Mouse (Mus musculus) stomach, embryonic 15.5 days (tissue): ENCODE data around the gene Bri3. TPM values are rescaled to one million over a fixed set of nuclear protein-coding genes. Genes with fewer than 3 reads are reported as not detected.
"Not testable (repeated sequence)": the region's sequence is repeated elsewhere in the genome, so short reads cannot be mapped to it uniquely, and the experiment has no call there.

ENCODE experiments used
- ATAC-seq: fragments of 200-750 bp; cut with Nextera tagmentation; 2 replicates; pipeline ENCODE4 v1.8.0; 2017; ENCODE audit warnings: low read depth, moderate number of reproducible peaks, moderate TSS enrichment; ENCODE audit not compliant: insufficient read depth, low FRiP score
- H3K27ac ChIP-seq: fragments of 300-500 bp; sonication (generic); 2 replicates; pipeline ENCODE4 v1.5.1; 2015; ENCODE audit warnings: mild to moderate bottlenecking, inconsistent platforms
- H3K27me3 ChIP-seq: fragments of 300-500 bp; sonication (generic); replicated peaks from 2 replicates; pipeline ENCODE4 v1.6.1; 2015; ENCODE audit warnings: inconsistent platforms
- H3K36me3 ChIP-seq: fragments of 300-500 bp; sonication (generic); 2 replicates; pipeline ENCODE4 v1.6.1; 2015; ENCODE audit warnings: inconsistent platforms
- H3K4me1 ChIP-seq: fragments of 300-500 bp; sonication (generic); 2 replicates; pipeline ENCODE4 v1.6.1; 2015; ENCODE audit warnings: inconsistent platforms
- H3K4me2 ChIP-seq: fragments of 300-500 bp; sonication (generic); 2 replicates; pipeline ENCODE4 v1.6.1; 2015; ENCODE audit warnings: mild to moderate bottlenecking, inconsistent platforms
- H3K4me3 ChIP-seq: fragments of 300-500 bp; sonication (generic); replicated peaks from 2 replicates; pipeline ENCODE4 v1.5.1; 2015; ENCODE audit warnings: inconsistent platforms
- H3K9ac ChIP-seq: fragments of 300-500 bp; sonication (generic); 2 replicates; pipeline ENCODE4 v1.6.1; 2015; ENCODE audit warnings: inconsistent platforms
- H3K9me3 ChIP-seq: fragments of 300-500 bp; sonication (generic); 2 replicates; pipeline ENCODE4 v1.6.1; 2016; ENCODE audit warnings: inconsistent platforms
- WGBS: fragments of 180-500 bp; shearing (Covaris S2); methylation state at CpG from one replicate; pipeline ENCODE4 v1.1.7; 2015; 5-methylcytosine and 5-hydroxymethylcytosine counted together
- polyA plus RNA-seq: library from polyadenylated mRNA; unstranded; fragments of >200 nt; fragmentation: Nextera tagmentation; extraction: Ambion mirVana; gene quantifications from 2 replicates; pipeline ENCODE4 v1.2.1, GENCODE M21; 2015

Bri3 gene
- polyA plus RNA-seq, 1 experiment from 2014 or later: 125 TPM

DNA sequence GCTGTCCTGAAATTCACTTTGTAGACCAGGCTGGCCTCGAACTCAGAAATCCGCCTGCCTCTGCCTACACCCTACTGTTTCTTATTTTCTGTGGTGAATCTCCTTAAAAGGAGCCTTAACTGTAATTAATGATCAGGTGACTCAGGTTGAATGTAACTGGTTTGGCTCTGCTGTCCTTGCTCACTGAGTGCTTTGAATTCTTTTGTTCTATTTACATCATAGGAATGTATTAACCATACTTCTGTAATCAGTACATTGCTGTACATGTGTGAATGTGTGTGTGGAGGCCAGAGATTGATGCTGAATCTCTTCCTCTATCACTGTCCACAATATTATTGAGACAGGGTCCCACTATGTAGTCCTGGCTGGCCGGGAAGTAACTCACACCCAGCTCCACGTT, 64.7 kb downstream of the Bri3 start:
- WGBS: 78% methylated on average over 4 of the region's 4 CpGs

DNA sequence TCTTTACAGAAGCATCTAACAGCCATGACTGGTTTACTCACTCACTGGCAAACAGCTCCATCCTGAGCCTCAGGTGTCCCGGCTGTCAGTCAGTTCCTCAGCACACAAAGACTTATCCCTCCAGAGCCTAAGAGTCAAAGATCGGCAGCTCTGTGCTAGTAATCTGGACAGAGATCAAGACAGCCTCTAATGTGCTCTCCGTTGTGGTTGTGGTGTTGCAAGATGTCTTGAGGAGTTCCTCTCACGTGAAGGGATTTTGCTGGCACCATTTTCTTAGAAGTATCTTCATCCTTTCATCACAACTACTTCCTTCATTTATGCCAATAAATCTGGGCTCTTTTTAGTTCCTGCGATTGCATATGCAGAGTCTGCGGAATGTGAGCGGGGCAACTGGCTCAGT, 67.9 kb downstream of the Bri3 start:
- WGBS: 75% methylated on average over 7 of the region's 7 CpGs
- Histone ChIP-seq H3K4me3 (no peak overlapping the region), H3K9me3 (no peaks in the 10 kb centered on the region), H3K9ac (no peak overlapping the region), H3K27ac (no peak overlapping the region), H3K36me3 (no peaks in the 10 kb centered on the region), H3K4me1 (peaks cover 2% of the 10 kb centered on the region; the same call in 1 of the 2 replicates), H3K4me2 (no peak overlapping the region), H3K27me3 (no peaks in the 10 kb centered on the region)
- no peak for ATAC-seq

More for the DNA sequence above, 64.7 kb downstream of the Bri3 start:
- Histone ChIP-seq H3K4me3 (no peak overlapping the region), H3K9me3 (no peaks in the 10 kb centered on the region), H3K27me3 (no peaks in the 10 kb centered on the region), H3K9ac (no peak overlapping the region), H3K4me1 (peaks cover 2% of the 10 kb centered on the region; the same call in 1 of the 2 replicates), H3K27ac (no peak overlapping the region), H3K36me3 (no peaks in the 10 kb centered on the region), H3K4me2 (no peak overlapping the region)
- ATAC-seq: no peak

DNA sequence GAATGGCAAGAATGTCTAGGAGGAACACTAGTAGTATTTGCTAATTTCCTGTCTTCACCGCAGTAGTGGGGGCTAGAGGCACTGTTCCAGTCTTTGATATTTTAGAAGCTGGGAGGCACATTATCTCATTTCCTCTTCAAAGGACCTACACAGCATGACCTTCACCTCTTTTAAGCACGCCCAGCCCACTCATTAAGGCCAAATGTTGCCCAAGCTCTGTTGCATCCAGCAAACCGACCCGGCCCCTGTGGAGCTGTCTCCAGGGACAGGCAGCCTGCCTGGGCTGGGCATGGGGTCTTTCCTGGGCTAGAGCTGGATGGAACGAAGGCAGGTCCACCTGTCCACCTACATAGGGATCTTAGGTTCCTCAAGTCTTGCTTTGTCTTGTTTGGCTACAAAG, 69.1 kb downstream of the Bri3 start:
- ATAC-seq: no peak

DNA sequence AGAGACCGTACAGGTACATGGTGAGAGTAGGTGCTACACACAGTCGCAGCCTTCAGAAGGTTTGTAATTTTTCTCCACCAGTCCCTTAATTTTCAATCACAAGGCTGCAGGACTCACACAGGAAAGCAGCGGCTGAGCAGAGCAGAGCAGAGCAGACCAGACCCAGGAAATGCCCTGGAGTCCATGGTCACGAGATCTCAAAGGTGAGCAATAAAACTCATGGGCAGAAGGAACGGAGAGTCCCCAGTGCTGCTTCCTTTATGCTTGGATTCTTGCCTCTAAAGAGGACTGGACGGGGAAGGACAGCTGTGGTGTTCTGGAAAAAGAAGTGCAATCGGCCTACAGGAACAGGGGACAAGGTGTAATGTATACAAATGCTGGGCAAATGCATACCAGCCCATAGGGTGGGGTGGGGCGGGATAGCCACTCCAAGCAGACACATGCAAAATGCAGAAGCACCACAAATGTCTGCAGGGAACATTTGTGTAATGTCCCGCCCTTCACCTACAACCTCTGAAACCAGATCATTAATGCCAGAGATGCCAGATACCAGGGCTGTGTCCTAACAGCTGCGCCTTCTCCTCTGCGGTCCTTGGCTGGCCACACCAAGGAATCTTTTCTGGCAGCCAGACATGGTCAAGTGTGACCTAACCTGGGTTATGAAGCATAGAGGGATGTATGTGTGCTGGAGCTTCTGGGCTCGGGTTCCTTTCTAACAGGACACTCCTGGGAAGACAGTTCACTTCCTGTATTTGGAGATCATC, 70.7 kb downstream of the Bri3 start:
- 72% methylated on average over 12 of the region's 12 CpGs for WGBS
- no peak overlapping the region for H3K4me2 ChIP-seq
- no peaks in the 10 kb centered on the region for H3K36me3 ChIP-seq
- H3K27ac ChIP-seq: peak overlapping the region; percentile 28; the same call in 1 of the 2 replicates
- no peak overlapping the region for H3K9ac ChIP-seq
- no peaks in the 10 kb centered on the region for H3K9me3 ChIP-seq
- ATAC-seq: no peak
- peaks cover 6% of the 10 kb centered on the region; the same call in 1 of the 2 replicates for H3K4me1 ChIP-seq
- H3K27me3 ChIP-seq: no peaks in the 10 kb centered on the region
- H3K4me3 ChIP-seq: no peak overlapping the region

More for the DNA sequence above, 69.1 kb downstream of the Bri3 start:
- Histone ChIP-seq H3K9me3 (no peaks in the 10 kb centered on the region), H3K9ac (no peak overlapping the region), H3K27me3 (no peaks in the 10 kb centered on the region), H3K4me3 (no peak overlapping the region), H3K27ac (peak overlapping the region; percentile 38), H3K4me2 (no peak overlapping the region), H3K36me3 (no peaks in the 10 kb centered on the region), H3K4me1 (peaks cover 2% of the 10 kb centered on the region; the same call in 1 of the 2 replicates)
- 22% methylated on average over 5 of the region's 5 CpGs for WGBS

DNA sequence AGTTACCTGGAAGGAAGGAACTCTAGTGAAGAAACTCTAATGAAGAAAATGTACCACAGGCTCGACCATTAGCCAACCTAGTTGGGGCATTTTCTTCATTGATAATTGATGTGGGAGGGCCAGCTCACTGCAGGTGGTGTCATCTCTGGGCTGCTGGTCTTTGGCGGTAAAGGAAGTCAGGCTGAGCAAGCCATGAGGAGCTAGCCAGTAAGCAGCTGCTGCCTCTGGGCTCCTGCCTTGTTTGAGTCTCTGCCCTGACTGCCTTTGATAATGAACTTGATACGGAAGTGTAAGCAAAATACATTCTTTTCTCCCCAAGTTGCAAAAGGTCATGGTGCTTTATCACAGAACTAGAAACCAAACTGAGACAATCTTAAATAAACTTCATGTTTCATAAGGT, 72.2 kb downstream of the Bri3 start:
- Histone ChIP-seq H3K9ac (no peak overlapping the region), H3K36me3 (no peaks in the 10 kb centered on the region), H3K27me3 (no peaks in the 10 kb centered on the region), H3K4me1 (peaks cover 6% of the 10 kb centered on the region; the same call in 1 of the 2 replicates), H3K4me3 (no peak overlapping the region), H3K4me2 (no peak overlapping the region), H3K27ac (0 out of 2 replicates have a peak overlapping the region, but pooled peaks have one; percentile 50), H3K9me3 (no peaks in the 10 kb centered on the region)
- 62% methylated on average over 3 of the region's 3 CpGs for WGBS
- no peak for ATAC-seq

DNA sequence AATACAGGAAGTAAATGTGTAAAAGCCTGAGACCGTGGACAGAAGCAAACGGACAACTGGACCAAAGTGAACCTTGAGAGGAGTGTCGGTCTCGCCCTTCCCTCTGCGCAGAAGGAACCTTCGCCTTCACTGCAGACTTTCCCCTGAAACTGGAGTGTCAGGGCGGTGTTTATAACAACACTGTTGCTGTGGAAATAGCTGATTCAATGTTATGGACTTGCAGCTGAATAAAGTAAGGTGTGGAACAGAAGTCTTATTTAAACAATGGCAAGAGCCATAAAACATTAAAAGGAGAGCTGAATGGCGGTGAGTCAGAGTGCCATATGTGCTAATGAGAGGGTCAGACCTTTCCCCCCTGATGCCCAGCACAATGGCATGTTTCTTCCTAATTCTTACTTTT, 73.2 kb downstream of the Bri3 start:
- 71% methylated on average over 8 of the region's 8 CpGs for WGBS
- Histone ChIP-seq H3K27me3 (no peaks in the 10 kb centered on the region), H3K36me3 (no peaks in the 10 kb centered on the region), H3K9me3 (no peaks in the 10 kb centered on the region), H3K9ac (no peak overlapping the region), H3K27ac (peak overlapping the region; percentile 87), H3K4me3 (no peak overlapping the region), H3K4me2 (no peak overlapping the region), H3K4me1 (peaks cover 8% of the 10 kb centered on the region; the same call in 1 of the 2 replicates)
- no peak for ATAC-seq

DNA sequence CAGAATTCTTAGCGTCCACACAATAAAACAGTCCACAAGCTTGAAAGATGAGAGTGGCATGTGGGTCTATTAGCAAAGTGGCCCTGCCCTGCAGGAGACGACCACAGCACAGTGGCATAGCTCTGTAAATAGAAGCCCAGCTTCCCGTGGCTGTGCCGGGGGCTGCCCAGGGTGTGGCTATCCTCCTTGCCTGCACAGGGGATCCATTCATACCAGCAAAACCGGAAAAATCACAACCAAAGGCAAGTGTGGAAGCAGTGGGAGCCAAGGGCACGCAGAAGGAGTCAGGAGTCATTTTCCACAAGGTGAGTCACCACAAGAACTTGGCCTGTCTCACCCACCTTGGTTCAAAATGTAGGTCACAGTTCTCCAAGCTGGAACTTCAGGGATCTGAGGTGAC, 74.0 kb downstream of the Bri3 start:
- Histone ChIP-seq H3K4me3 (no peak overlapping the region), H3K9ac (no peak overlapping the region; the same call in 1 of the 2 replicates), H3K4me1 (peaks cover 10% of the 10 kb centered on the region; the same call in 1 of the 2 replicates), H3K27ac (peak overlapping the region; percentile 87), H3K9me3 (no peaks in the 10 kb centered on the region), H3K4me2 (no peak overlapping the region; the same call in 1 of the 2 replicates), H3K36me3 (no peaks in the 10 kb centered on the region), H3K27me3 (no peaks in the 10 kb centered on the region)
- ATAC-seq: peak; percentile 63
- 48% methylated on average over 6 of the region's 6 CpGs for WGBS

DNA sequence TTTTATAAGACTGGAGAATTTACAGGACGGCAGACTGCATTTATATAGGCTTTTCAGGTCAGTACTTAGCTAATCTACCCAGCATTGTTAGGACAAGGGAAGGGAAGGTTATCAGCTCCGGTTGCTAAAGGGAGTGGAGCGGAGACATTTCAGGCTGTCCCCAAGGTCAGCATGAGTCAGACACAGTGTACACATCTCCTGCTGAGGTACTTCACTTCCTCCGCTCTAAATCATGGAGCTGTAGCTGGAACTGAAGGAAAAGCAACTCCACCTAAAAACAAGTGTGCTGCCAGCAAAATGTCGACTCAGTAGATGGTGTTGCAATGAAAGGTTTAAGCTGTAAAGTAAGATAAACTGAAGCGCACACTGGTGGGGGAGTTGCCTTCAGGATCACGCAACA, 77.4 kb downstream of the Bri3 start:
- H3K4me3 ChIP-seq: no peak overlapping the region
- ATAC-seq: peak; percentile 82
- H3K27ac ChIP-seq: peak overlapping the region; percentile 66; the same call in 1 of the 2 replicates
- no peaks in the 10 kb centered on the region for H3K36me3 ChIP-seq
- H3K4me2 ChIP-seq: no peak overlapping the region
- H3K9ac ChIP-seq: no peak overlapping the region
- H3K27me3 ChIP-seq: no peaks in the 10 kb centered on the region
- WGBS: 23% methylated on average over 7 of the region's 7 CpGs
- H3K9me3 ChIP-seq: no peaks in the 10 kb centered on the region
- H3K4me1 ChIP-seq: peaks cover 10% of the 10 kb centered on the region; the same call in 1 of the 2 replicates

DNA sequence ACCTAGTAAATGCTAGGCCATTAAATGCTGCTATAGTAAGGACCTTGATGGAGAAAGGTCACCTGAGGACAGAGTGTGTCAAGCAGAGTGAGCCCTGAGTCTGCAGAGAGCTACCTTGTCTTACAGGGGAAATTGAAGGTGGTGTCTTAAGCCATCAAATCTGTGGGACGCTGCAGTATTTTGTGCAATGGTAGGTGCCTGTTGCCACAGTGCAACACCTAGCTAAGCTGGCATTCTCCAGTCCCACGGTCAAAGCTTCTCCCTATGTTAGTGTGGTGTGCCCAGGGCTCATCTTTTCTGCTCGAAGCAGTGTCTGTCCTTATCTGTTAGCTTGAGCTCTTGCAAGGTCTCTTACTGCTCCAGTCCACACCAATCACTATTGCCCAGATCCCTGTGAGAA, 78.5 kb downstream of the Bri3 start:
- no peaks in the 10 kb centered on the region for H3K27me3 ChIP-seq
- H3K27ac ChIP-seq: peak overlapping the region; percentile 57
- H3K4me3 ChIP-seq: no peak overlapping the region
- H3K4me2 ChIP-seq: no peak overlapping the region
- 85% methylated on average over 3 of the region's 3 CpGs for WGBS
- H3K36me3 ChIP-seq: no peaks in the 10 kb centered on the region
- no peak for ATAC-seq
- no peaks in the 10 kb centered on the region for H3K9me3 ChIP-seq
- H3K4me1 ChIP-seq: peaks cover 11% of the 10 kb centered on the region; the same call in 1 of the 2 replicates
- no peak overlapping the region for H3K9ac ChIP-seq

DNA sequence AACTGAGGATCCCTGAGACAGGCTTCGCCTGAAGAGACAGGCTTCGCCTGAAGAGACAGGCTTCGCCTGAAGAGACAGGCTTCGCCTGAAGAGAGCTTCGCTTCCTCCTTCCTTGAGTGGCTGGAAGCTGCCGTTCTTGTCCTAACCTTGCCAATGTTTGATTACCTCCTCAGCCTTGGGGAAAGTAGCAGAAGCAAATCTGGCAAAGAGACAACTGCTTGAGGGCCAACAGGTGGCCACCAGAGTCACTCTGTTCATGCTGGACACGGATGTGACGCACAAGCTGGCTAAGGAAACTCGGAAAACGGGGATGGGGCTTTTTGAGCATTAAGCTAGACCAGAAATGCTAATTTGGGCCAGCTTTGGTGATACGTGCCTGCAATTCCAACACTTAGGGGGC, 89.8 kb downstream of the Bri3 start:
- H3K27ac ChIP-seq: no peak overlapping the region
- no peaks in the 10 kb centered on the region for H3K4me1 ChIP-seq
- no peaks in the 10 kb centered on the region for H3K27me3 ChIP-seq
- WGBS: 86% methylated on average over 11 of the region's 11 CpGs
- H3K4me2 ChIP-seq: no peak overlapping the region
- H3K9ac ChIP-seq: no peak overlapping the region
- no peak overlapping the region for H3K4me3 ChIP-seq
- no peaks in the 10 kb centered on the region for H3K9me3 ChIP-seq
- H3K36me3 ChIP-seq: no peaks in the 10 kb centered on the region
- no peak for ATAC-seq

DNA sequence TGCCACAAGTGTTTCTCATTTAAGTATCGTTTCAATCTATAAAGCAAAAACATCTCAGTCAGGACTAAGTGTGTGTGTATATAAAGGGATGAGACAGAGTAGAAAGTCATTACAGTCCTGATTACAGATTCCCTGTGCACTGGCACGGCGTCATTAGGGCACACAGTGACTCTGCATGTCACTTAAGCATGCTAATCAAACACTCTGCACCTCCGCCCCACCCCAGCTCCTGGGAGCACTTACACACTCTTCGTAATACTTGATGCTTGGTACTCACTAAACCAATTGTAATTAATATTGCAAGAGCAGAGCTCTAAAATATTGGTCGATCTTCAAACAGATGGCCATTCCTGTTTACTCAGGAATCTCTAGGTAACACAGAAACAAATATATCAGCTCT, 91.1 kb downstream of the Bri3 start:
- H3K4me2 ChIP-seq, H3K9me3 ChIP-seq, H3K27ac ChIP-seq, H3K9ac ChIP-seq, H3K27me3 ChIP-seq, H3K4me3 ChIP-seq, ATAC-seq, H3K4me1 ChIP-seq, H3K36me3 ChIP-seq: not testable (repeated sequence)
- WGBS: 66% methylated on average over 6 of the region's 6 CpGs

DNA sequence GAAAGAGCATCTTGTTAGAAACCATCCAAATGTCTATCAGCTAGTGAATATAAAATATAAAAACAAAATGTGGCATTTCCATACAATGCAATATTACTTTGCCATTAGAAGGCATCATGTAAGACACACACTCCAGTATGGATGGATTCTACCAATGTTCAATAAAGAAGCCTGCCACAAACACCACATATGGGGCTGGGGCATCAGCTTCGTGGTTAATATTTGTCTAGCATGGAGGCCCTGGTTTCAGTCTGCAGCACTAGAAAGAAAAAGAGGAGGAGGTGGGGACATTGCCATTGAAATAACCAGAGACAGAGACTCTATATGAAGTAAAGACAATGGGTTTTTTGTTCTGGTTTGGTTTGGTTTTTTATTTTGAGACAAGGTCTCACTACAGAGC, 94.5 kb downstream of the Bri3 start:
- H3K4me2 ChIP-seq: no peak overlapping the region
- H3K9ac ChIP-seq: no peak overlapping the region
- no peaks in the 10 kb centered on the region for H3K36me3 ChIP-seq
- ATAC-seq: peak; percentile 33; the same call in 1 of the 2 replicates
- H3K9me3 ChIP-seq: no peaks in the 10 kb centered on the region
- no peak overlapping the region for H3K4me3 ChIP-seq
- no peaks in the 10 kb centered on the region for H3K4me1 ChIP-seq
- WGBS: 41% methylated on average over 1 of the region's 1 CpGs
- H3K27me3 ChIP-seq: no peaks in the 10 kb centered on the region
- peak overlapping the region; percentile 46; the same call in 1 of the 2 replicates for H3K27ac ChIP-seq
